Mouse (Mus musculus) bone marrow, adult 2 months (tissue): ENCODE measurements at regions not wholly inside any gene's neighbourhood (a gene's known extent, or its start where the extent isn't known, plus 50 kb on each side); places are given as distances from the start of the nearest gene placed in this dataset.

ENCODE experiments used
- CTCF ChIP-seq: fragments of 200-500 bp; IDR thresholded peaks from 2 replicates; pipeline ENCODE4 v1.5.1; 2011; ENCODE audit warnings: low read length, control low read depth; ENCODE audit not compliant: control insufficient read depth, insufficient read depth
- POLR2A ChIP-seq: fragments of 200-500 bp; IDR thresholded peaks from 2 replicates; pipeline ENCODE4 v1.6.1; 2011; ENCODE audit warnings: low read depth, mild to moderate bottlenecking, control low read depth, low read length, borderline replicate concordance; ENCODE audit not compliant: control insufficient read depth

- TF ChIP-seq POLR2A: no peak
- no peak for TF ChIP-seq CTCF
These were observed 114.9 kb upstream of the Kit start for GRCm38 (mm10) chr5:75459758-75460354.
